Mouse (Mus musculus): ENCODE results near the gene Itsn1.

- TF ChIP-seq GATA1 (IDR thresholded peaks at IDR 0.05; ENCODE audit: borderline replicate concordance, low read length) (no peak), FLI1 (IDR thresholded peaks at IDR 0.05; ENCODE audit: low read length) (no peak)
These were observed 14.0 kb downstream of the Itsn1 start for GRCm38 (mm10) chr16:91743055-91743454.

Measured in megakaryocyte, embryonic 14.5 days (primary cell).